Mouse (Mus musculus) erythroblast, embryonic 14.5 days (primary cell): Measurements from ENCODE around the gene Cep131.

ENCODE experiments used
- GATA1 ChIP-seq: IDR thresholded peaks from 2 replicates; pipeline ENCODE4 v1.6.1; 2012; ENCODE audit warnings: low read length, inconsistent platforms, mixed read lengths
- TAL1 ChIP-seq: IDR thresholded peaks from 3 replicates; pipeline ENCODE4 v1.6.1; 2012; ENCODE audit warnings: low read length, inconsistent platforms, mixed read lengths

- TF ChIP-seq GATA1, result no peak
- TF ChIP-seq TAL1, result no peak
These were observed 23.3 kb downstream of the Cep131 start for GRCm38 (mm10) chr11:120063326-120063725.
